16 mouse cellular contexts compared by ENCODE assay signal in the genomic region with DNA sequence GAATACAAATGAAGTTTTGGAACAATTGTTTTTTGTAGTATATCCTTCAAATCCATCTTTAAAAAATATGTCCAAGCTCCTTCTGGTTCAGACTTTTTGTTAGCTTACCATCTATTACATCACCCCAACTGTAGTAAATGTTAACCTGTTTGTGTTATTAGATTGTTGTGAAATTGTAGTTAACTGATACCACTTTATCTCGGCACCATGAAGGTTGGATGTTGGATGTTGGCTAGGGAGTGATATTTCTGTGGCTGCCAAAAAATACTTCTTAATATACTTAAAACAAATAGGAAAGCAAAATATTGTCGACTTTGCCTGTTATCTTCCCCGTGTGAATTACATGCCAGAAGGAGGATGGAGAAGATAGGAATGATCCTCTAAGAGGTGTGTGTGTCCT.
"Had no signal": no experiment of that assay in that cellular context is flagged by ENCODE, and none has a peak within 500 bp of the region (broad histone marks: within the 10 kb centered on the region; RNA-seq: fewer than 3 reads in every experiment).

No protein-coding gene starts in this region.

- H3K4me1 ChIP-seq: limb, embryonic 10.5 days; stomach, embryonic 15.5 days had no signal

- H3K27me3 ChIP-seq: liver, embryonic 13.5 days; lung, embryonic 15.5 days; megakaryocyte, embryonic 14.5 days; neural tube, embryonic 13.5 days; stomach, embryonic 15.5 days had no signal

- H3K9me3 ChIP-seq: limb, embryonic 10.5 days; liver, embryonic 13.5 days; lung, embryonic 15.5 days; megakaryocyte, embryonic 14.5 days; neural tube, embryonic 13.5 days; stomach, embryonic 15.5 days had no signal

- H3K4me3 ChIP-seq: limb, embryonic 10.5 days; liver, embryonic 13.5 days; lung, embryonic 15.5 days; megakaryocyte, embryonic 14.5 days; neural tube, embryonic 13.5 days; stomach, embryonic 15.5 days had no signal

- H3K4me2 ChIP-seq: liver, embryonic 13.5 days; lung, embryonic 15.5 days; midbrain, embryonic 11.5 days; neural tube, embryonic 13.5 days; stomach, embryonic 15.5 days had no signal

- ATAC-seq: liver, postnatal 0 days had no signal

- H3K36me3 ChIP-seq: liver, embryonic 13.5 days; lung, embryonic 15.5 days; neural tube, embryonic 13.5 days; stomach, embryonic 15.5 days had no signal

- DNase-seq: kidney, adult 9 months; kidney, postnatal 36 days; liver, embryonic 13.5 days; liver, postnatal 0 days; lung, postnatal 14 days; right cerebral cortex, postnatal 14 days; thymus, adult 2 months; thymus, postnatal 36 days had no signal

- H3K27ac ChIP-seq: kidney, postnatal 0 days; limb, embryonic 10.5 days; liver, embryonic 13.5 days; lung, embryonic 15.5 days; macrophage; stomach, embryonic 15.5 days had no signal

- H3K9ac ChIP-seq: liver, embryonic 13.5 days; liver, postnatal 0 days; lung, embryonic 15.5 days; neural tube, embryonic 13.5 days; stomach, embryonic 15.5 days had no signal
